Mouse (Mus musculus): ENCODE results near the gene Gm11639.
"Not testable (repeated sequence)": the region's sequence is repeated elsewhere in the genome, so short reads cannot be mapped to it uniquely, and the experiment has no call there.

Gene Gm11639

DNA sequence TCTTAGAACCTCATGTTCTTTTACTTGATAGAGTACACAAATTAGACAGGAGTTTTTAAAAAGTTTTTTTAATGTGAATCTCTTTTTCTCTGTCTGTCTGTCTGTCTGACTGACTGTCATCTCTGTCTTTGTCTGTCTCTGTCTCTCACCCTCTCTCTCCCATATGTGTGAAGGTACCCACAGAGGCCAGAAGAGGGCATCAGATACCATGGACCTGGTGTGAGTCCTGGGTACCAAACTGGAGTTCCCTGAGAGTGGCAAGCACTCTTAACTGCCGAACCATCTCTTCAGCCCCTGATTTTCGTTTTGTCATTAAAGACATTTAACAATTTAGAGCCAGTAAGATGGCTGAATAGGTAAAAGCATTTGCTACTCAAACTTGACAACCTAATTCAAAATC, 21.6 kb downstream of the Gm11639 start:
- DNase-seq (ENCODE audit: low spot score): no peak

DNA sequence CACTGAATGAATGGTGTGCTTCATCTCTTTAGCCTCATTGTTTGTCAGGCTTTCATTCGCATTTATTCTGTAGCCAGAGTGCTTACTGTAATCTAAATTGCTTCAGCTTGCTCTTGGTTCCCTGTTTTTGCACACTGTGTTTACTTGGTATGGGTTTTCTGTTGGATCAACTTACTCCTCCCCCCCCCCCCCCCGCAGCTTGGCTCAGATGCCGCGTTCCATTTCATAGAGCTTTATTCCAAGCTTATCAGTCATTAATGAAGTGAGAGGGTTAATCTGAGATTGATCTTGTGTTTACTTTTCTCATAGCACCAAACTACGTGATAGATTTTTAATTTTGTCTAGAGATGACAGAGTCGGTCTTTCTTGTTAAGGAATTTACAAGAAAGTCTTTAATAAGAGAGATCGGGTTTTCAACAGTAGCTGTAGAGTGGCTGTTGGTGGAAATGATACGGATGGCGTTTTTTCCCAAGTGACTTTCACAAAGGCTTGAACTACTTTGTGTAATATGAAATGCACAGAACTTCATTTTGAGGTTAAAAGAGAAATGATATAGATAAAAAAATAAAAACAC, 59.6 kb downstream of the Gm11639 start:
- DNase-seq (ENCODE audit: low spot score): no peak

DNA sequence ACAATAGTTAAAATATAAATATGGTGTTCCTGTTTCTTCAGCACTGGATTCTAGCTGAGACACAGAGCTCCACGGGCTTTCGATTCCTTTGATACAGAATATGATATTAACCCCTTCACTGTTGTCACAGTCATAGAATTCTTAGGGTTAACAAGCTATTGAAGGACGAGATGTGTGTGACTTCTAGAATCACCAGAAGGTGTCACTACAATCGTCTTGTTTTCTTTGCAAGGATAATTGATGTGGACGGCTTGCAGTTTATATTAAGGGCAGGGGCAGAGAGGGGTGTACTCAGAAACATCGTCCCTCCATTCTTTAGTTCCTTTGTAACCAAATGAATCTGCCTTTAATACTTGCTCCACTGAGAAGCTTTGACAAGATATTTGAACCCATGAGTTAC, 80.3 kb downstream of the Gm11639 start:
- no peak for DNase-seq (ENCODE audit: low spot score)

DNA sequence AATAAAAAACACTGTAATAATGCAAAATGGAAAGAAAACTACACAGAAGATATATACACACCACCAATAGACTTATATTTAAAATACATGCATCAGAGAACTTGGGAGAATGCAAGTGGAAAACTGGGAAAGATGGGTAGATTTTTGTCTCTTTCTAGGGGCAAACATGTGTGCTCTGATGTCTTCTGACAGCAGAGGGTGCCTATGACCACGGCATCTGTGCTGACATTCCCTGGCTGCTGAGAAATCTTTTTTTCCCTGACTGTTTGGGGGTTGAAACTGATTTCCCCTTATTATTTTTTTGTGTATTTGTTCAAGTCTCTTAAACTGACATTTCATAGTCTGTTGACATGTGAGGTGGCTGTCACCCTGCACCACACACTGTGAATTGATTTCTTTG, 81.6 kb downstream of the Gm11639 start:
- DNase-seq (ENCODE audit: low spot score): no peak

DNA sequence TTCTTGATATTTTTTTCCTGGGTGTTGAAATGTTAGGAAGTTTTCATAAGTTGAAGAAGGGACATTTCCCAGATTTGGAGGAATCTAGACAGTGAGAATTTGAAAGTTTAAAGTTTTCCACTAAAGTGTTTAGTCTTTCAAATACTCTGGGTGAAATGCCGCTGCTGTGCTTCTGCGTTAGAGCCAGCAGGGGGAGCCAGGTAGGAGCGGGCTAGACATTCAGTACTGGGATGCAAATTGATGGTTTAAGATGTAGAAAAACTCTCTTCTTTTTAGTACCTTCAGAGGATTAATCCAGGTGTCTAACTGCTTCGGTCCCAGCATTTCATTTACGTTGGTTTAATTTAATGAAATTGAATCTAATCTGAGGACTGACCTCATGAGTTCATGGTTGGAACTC, 82.6 kb downstream of the Gm11639 start:
- no peak for DNase-seq (ENCODE audit: low spot score)

DNA sequence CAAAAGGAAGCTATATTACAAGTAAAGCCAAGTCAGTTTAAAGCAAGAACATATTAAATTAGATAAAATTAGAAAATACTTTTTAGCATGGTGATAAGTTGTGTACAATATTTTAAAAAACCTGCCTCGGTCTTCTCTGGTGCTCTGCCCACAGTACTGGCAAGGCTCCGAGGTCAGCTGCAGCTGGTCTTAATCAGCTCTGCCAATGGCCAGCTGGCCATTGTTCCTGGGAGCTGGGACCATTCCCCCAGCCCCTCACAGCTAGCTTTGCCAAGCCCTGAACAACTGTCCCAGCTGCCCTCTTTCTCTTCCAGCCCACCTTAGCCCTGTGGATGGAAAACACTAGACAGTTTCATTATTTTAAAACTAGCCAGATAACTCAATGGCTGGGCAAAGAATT, 93.3 kb downstream of the Gm11639 start:
- no peak for DNase-seq (ENCODE audit: low spot score)

DNA sequence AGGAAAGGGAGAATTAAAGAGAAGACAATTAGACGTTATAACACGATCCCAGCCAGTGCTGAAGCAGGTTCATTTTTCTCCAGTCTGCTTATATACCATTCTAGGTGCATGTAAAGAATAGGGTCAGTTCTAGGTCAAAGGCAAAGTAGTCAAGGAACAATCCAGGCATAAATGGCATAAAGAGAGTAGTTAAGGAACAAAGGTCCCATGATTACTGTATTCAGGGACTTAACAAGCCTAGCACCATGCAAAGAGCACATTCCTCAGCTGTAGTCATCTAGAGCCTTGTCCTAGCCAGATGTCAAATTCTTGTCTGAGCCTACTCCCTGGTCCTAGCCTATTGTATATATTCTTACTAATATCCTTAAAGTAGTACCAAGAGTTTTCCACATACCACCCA, 259.2 kb downstream of the Gm11639 start:
- no peak for DNase-seq (ENCODE audit: low spot score)

DNA sequence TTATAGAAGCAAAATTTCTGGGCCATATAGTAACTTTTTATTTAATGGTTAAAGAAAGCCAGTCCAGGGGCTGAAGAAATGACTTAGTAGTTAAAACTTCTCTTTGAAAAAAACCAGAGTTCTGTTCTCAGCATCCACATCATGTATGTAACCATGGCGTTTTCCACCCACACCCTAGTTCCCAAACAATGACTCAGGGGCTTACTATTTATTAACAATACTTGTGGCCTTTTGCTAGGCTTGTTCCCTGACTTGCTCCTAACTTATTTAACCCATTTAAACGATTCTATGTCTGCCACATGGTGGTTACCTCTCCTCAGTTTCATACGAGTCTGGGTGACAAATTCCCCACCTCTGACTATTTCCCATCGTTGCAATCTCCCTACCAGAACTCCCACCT, 266.8 kb downstream of the Gm11639 start:
- no peak for DNase-seq (ENCODE audit: low spot score)

DNA sequence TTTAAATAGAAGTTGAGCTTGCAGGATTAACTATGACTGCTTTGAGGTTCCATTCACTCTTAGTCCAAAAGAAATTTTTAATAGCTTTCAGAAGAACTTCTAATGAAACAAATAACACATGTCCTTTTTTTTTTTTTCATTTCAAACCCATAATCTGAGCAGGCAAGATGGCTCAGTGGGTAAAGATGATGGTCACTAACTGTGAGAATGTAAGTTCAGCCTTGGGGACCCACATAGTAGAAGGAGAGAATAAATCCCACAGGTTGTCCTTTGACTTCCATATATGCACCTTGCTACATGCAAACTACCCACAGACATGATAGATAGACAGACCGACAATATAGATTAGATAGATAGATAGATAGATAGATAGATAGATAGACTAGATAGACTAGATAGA, 282.4 kb downstream of the Gm11639 start:
- no peak for DNase-seq (ENCODE audit: low spot score)

DNA sequence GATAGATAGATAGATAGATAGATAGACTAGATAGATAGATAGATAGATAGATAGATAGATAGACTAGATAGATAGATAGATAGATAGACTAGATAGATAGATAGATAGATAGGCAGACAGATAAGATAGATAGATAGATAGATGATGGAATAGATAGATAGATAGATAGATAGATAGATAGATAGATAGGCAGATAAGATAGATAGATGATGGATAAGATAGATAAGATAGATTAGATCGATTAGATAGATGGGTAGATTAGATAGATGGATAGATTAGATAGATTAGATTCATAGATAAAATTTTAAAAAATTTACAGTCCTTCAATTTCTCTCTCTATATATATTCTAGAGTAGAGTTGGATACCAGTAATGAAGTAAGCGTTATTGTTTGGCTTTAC, 282.9 kb downstream of the Gm11639 start:
- no peak for DNase-seq (ENCODE audit: low spot score)

DNA sequence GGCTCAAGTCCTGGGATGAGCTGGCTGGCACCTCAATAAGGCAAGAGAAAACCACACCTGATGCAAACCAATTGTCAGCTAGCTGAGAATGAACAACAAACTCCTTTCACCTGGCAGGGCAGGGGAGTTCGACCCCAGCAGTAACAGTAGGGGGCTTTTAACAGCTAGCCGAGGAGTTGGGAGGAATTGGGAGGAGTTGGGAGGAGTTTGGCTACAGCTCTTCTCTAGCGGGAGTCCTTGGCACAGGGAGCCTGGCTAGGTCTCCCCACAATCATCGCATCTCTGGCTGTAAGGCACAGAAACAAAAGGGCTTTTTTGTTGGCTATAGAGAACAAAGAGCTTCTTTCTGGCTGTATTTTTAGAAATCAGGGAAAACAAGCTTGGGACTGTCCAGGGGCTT, 285.8 kb downstream of the Gm11639 start:
- DNase-seq (ENCODE audit: low spot score): no peak

DNA sequence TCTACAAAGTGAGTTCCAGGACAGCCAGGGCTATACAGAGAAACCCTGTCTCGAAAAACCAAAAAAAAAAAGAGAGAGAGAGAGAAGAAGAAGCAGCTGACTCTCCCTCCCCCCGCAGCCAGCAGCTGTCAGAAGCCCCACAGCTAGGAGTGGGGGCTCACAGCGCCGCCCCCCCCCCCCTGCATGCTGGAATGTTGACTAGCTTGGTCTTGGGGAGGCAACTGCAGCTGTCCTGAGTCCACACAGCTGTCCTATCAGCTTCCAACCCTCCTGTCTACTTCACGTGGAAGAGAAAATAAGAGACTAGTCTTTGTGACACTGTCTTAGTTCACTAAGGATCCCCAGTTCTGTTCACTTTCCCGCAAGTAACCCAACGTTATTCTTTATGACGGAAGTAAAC, 287.0 kb downstream of the Gm11639 start:
- DNase-seq (ENCODE audit: low spot score): no peak

DNA sequence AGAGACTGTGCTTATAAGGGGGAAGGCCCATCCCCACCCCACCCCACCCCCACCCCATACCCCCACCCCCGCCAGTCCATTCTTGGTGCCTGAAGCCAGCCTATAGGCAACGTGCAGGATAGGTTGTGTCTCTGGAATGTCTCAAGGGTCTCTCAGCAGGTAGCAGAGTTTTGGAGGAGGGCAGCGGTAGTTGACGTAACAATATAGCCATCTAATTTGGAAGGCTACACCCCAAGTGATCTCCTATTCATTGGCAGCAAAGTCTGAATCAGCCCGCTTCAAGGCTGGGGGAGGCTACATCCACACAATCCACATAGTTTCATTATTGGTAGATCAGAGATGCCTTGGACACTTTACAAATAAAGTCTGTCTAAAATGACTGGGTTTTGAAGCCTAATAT, 292.5 kb downstream of the Gm11639 start:
- DNase-seq (ENCODE audit: low spot score): no peak

DNA sequence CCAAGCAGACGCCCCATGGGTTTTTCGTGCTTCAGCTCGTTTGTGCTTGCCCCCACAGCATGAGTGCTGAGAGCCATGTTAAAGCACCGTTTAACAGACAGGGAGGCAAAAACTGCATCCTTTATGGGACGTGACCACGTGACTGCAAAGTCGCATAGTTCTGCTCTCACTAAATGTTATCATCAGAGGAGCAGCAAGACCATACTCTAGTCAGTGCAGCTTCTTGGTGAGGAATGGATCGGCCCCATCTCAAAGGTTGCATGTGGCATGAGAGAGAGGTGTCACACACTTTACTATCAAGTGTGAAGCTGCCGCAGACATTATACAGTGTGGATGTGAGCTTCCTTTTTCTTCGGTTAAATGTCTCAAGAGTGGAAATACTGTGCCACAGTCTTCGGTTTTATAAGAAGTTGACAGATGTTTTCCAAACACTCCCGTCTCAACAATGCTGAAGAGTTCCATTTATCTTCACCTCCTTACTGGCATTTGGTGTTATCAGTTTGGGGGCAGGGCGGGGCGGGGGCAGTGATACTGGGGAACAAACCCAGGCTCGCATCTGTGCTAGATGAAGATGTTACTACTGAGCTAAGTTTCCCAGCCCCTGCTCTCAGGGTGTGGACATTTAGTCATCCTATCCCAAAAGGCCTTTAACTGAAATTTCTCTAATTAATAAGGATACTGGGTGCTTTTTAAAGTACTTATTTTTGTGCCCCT, 296.0 kb downstream of the Gm11639 start:
- DNase-seq (ENCODE audit: low spot score): no peak

DNA sequence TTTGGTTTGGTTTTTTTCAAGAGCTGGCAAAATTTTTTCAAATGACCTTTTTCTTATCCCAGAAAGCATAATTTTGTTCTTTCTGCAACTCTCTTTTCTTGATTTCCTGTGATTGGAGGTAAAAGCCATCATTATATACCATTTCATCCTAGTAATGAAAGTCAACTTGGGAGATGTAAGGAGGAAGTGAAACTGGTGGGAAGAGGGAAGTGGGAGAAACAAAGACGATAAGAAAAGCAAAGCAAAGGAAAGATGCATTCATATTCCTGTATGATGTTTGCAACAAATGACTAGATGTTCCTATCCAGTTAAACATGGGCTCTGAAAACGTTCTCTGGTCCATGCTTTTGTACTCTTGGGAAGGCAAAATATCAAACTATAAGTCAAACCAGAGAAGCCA, 323.7 kb downstream of the Gm11639 start:
- no peak for DNase-seq (ENCODE audit: low spot score)

DNA sequence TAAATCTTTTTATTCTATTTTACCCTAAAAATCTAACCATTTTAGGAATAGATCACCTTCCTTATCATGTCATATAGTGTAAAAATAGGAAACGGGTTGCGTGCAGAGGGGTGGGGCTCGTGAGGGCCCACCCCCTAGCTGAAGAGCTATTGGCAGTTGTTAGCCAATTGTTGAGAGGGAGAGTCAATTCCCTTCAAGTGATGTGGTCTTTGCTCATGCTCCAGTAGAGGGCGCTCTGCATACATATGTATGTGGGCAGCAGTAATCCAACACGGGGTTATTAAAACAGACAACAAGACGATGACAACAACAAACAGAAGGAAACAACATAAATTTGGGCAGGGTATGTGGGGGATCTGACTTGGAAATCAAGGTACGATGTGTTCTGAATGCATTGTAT, 335.6 kb downstream of the Gm11639 start:
- DNase-seq (ENCODE audit: low spot score): no peak

DNA sequence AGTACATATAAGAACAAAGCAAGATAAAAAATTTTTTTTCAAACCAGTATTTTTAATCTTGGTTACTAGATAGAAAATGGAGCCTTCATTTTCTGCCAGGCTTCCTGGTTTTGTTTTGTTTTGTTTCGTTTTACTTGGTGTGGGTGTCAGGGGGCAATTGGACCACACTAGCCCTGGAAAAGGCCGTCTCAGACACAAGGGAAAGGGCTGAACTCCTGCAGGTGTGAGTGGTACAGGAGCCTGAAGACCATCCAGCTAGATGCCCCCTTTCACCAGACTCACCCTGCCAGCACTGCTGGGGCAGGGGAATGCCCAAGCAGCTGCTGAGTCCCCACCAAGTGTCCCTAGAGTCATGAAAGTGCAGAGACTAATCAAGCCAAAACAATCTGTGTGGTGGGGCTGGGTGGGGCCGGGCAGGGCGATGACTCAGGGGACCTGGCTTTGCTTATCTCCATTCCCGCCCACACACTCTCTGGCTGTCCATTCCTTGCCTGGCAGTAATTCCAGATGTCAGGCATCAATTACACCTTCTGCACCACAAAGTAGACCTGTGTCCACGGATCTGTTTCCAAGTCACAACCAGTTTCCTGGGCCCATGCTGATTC, 343.3 kb downstream of the Gm11639 start:
- DNase-seq (ENCODE audit: low spot score): no peak

DNA sequence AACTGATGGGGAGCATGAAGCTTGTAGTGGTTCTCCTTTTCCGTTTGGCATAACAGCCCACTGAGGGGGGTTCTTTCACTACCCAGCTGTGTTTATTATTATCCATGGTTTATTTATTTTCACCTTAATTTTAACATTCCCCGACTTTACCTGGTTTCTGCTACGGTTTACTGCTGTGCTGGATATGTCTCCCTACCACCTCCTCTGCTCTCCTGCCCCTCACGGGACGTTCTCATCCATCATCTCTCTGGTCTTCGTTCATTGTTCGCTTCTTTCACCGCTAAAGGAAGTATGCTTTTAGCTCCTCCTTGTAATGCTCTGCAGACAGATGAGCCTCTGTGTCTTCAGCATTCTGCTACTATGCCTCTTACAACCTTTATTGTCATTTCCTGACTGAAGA, 344.0 kb downstream of the Gm11639 start:
- no peak for DNase-seq (ENCODE audit: low spot score)

DNA sequence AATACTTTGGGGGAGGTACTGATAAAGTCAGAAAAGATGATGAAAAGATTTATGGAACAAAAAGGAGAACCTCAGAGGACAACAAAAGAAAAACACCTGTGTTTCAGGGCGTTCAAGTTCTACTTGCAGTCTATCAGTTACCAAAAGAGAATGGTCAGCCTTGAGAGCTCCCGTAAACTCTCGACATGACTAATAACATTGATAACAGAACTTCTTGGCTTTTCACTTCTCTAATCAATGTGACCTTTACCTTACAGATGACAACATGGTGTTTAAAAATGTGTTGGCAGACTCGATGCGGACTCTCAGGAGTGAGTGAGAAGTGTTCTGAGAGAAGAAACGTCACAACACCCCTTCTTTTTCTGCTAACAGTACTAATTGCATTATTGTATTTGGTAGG, 344.7 kb downstream of the Gm11639 start:
- no peak for DNase-seq (ENCODE audit: low spot score)

DNA sequence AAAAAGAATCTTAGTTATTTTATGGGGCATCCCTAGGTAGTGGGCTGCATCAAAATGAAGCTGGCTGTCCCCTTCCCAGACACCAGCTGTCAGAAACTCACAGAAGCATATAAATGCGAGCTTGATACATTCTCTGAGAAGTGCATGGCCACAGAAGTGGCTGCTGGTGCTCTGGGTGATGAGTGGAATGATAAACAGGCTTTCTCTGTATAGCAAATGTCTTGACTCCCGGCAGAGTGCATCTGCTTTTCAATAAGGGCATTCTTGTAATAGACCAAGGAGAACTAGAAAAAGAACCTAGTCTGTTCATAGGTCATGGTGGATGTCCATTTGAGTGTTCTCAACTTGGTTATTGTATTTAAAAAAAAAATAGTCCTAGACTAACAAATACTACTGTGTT, 345.6 kb downstream of the Gm11639 start:
- no peak for DNase-seq (ENCODE audit: low spot score)

DNA sequence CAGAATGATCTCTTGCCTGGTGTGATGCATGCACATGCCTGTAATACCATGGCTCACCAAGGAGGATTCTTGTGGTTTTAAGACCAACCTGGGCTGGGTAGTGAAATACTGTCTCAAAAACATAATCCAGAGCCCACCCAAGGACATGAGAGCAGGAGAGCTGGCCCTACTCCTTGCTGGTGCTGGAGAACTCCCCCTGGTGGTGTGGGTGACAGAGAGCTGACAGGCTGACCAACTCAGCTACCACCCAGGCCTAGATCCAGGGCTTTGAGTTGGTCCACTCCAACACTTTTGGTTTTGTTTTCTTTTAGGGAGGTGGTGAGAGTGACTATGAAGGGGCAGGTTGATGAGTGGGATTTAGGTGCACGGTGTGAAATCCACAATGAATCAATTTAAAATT, 349.6 kb downstream of the Gm11639 start:
- DNase-seq (ENCODE audit: low spot score): no peak

DNA sequence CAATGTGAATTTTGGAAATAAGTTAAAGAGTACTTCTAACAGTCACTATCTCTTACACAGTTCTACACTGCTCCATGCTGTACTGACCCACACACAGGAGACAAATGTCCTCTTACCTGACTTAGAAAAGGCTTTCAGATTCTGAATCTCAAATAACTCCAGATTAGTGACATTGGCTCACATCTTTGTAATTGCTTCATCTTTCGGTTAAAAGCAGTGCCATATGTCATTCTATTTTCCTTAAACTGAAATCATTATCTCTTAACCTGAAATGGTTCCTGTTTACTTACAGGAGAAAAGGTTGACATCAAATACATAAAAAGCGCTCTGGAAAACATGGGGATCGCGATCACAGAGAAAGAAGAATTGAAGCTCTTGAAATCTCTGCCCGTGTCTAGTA, 377.8 kb downstream of the Gm11639 start, which contains the start of gene Efcab3:
Gene Efcab3, plus strand, starts transcription at position 301 of the 400 bp plus-strand sequence.
- no peak for DNase-seq (ENCODE audit: low spot score)

DNA sequence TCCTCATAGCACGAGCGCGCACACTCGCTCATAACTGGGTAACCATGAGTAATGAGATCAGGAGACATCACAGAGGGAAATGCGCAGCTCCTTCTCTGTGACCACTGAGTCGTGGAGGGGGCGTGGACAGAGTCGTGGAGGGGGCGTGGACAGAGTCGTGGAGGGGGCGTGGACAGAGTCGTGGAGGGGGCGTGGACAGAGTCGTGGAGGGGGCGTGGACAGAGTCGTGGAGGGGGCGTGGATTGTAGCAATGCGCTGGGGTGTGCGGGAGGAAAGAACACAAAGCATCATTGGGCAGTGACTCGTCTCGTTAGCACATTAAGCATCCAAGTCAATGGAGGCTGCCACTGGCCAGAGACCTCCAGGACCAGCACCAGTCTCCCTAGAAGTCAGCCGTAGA, 426.9 kb downstream of the Gm11639 start:
- DNase-seq (ENCODE audit: low spot score): not testable (repeated sequence)

DNA sequence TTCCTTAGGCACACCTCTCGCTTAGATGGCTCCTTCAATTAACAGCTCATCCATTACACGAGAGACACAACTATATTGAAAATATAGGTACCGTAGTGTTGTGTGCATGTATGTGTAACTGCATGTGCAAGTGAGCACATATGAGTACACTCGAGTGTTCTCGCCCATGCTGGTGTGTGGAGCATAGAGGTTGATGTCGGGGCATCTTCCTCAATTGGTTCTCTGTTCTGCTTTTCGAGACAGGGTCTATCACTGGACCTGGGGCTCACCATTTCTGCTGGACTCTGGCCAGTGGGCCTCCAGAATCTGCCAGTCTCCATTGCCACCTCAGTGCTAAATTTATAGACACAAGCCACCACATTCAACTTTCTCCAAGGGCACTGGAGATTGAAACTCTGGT, 432.3 kb downstream of the Gm11639 start:
- no peak for DNase-seq (ENCODE audit: low spot score)
